Mouse (Mus musculus) adrenal gland, adult (tissue): Measurements from ENCODE around the gene Tmem201.

Experiments
- DNase-seq, 2 experiments: peaks; one replicate each; pipeline ENCODE4 v3.0.0; 2022 to 2023; ENCODE audit warnings: low spot score in 1 of 2; ENCODE audit not compliant: inconsistent age in 2 of 2

Gene Tmem201

DNA sequence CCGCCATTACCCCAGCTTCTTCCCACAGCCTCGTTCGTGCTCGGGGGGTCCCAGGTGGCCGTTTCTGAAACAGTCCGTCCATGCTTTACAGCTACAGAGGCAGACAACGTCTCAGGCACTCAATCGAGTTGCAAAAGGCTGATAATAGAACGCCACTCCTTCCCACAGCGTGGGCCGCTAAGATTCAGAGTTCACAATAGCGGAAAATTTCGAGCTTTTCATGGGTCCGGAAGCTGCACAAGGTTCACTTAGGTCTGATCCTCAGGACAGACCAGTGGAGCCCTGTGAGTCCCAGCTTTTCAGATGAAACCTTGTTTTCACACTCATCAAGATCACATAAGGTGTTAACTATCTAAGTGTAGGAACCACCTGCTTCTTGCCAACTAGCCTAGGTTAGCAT lies 49.0 kb downstream of the Tmem201 start:
- no peak for DNase-seq

DNA sequence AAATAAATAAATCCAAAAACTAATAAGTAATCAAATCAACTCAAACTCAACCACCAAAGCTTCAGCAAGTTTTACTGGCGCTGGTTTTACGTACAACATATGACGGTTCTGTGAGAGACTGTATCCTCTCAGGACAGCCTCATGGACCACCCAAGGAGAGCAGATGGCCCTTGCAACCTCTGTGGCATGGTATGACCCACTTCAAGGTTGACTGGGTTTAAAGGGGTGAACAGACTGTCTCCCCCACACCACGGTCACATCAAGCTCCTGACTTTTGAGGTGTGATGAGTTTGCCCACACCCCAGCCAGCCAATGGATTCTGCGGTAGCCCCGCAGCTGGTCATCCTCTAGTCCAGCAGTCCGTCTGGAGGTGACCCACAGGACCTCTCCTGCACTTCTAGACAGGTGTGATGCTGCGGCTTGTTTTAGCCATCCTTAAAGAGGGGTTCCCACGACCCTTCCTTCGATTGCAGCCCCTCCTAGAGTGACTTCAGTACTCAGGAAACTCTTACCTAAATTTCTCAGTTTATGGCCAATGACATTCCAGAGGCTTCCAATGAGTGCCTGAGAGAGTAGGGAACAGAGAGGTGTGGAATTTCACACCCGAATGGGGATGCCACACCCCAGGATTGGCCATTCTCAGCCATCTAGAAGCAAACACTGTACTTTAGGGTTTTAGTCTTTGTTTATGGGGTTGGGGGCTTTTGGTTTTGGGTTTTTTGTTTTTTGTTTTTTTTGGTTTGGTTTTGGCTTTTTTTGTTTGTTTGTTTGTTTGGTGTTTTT lies 52.8 kb downstream of the Tmem201 start:
- DNase-seq, result no peak

DNA sequence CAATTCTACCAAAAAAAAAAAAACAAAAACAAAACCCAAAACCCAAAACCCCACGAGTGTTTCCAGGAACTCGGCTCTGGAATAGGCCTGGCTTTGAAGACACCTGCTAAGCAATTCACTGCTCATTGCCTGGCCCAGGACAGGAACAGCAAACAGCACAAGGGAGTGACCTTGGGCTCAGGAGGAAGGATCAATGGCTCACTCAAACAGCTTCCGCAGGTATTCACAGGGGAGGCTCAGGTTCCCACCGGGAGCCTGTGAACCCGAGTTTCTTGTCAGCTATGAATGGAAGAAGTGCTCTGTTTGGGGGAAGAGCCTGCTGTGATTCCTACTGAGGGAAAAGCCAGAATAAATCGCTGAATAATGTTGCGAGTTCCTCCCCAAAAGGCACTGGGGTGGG lies 54.0 kb downstream of the Tmem201 start:
- no peak for DNase-seq

DNA sequence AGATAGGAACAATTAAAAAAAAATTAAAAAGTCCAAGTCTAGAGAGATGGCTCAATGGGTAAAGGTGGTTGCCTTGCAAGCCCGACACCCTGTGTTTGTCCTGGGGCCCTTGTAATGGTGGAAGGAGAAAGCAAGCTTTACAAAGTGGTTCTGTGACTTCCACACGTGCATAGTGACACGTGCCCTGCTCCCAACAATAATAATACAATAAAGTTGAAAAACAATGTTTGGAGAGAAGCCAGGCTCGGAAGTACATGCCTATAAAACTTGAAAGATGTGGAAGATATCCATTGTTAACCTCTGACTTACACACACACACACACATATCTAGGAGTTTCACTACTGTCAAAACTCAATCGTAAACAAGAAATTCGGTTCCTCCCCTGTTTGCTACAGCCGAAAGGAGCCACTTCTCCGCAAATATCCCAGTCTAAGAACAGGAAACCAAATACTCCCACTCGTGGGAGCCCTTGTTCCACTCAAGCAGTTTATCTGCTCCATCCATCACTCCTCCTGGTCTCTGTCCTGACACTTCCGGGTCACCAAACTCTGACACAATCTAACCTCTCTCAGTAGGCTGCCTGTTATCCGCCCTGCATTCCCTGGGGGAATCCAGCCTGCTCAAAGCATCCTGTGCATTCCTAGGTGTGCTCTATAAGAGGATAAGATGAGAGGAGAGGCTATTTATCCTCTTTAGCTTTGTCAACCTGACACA lies 58.6 kb downstream of the Tmem201 start:
- no peak for DNase-seq

DNA sequence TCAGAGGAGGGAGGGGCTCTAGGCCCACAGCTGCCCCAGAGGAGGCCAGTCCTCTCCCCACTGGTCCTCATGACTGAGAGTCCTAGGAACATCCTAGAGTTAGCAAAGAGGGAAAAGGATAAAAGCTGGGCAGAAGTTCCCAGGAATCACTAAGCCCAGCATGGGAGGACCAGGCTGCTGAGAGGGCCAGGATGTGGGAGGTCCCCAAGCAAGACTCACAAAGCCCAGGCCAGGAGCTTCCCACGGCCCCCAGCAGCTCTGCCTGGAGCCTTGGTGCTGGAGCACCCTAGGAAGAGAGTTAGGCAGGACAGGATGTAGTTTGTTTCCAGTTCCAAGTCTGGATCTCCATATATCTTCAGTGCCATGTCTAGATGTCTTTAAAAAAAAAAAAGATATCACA lies 59.8 kb downstream of the Tmem201 start:
- DNase-seq, result no peak

DNA sequence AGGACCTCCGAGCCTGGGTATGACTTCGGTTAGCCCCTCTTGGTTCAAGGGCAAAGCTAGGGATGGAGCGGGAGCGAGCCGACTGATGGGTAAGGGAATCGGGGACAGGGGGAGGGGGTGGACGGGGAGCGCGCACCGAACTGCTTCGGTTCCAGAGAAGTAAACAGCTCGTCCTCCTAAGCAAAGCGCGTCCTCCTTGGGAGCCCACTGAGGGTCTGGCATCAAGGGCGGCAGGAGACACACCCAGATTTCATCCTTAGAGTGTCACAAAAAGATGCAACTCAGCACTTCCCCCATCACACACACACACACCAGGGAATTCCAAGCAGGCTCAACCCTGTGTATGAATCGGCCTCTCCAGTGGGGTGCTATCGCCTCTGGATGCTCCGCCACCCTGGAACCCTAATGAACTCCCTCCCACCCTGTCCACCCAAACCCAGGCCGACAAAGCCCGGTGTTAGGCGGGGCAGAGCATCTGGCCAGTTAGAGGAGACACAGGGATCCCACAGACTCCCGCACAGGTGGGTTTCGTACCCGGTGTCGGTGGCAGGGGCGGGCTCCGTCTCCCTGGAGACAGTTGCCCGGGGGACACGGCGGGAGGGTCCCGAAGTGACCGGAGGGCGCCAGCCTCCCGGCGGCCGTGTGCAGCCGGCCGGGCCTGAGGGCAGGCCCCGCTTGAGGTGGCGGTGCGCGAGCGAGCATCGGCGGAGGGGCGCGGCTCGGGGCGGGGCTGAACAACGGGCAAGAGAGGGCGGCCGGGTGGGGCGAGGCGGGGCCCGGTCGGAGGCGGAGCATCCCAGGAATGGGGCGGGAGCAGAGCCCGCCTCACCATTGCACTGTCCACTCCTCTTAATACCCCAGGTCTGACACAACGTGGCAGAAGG lies 62.2 kb downstream of the Tmem201 start:
- peak; percentile 85 to 94 for DNase-seq

DNA sequence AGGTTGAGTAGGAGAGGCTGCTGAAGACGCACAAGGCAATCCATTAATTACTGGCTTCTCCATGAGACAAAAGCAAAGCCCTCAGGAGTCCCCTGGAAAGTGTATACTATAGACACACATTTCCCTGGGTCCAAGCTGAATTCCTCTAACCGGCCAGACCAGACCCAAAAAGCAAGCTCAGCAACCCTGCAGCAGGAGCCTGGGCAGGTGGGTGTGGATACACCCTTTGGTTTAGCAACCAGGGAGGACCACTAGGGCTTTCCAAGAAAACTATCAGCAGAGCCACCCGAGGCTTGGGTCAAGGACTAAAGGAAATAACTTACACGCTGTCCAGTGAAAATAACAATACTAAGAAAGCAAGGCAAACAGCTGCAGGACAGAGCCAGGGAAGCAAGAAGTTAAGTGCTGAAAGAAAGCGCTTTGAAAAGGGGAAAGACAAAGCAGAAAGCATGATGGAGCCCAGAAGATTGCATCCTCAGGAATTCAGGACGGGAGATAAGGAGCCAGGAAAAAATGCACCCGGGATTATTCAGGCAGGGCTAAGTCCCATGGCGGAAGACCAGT lies 62.9 kb downstream of the Tmem201 start:
- DNase-seq, result no peak

DNA sequence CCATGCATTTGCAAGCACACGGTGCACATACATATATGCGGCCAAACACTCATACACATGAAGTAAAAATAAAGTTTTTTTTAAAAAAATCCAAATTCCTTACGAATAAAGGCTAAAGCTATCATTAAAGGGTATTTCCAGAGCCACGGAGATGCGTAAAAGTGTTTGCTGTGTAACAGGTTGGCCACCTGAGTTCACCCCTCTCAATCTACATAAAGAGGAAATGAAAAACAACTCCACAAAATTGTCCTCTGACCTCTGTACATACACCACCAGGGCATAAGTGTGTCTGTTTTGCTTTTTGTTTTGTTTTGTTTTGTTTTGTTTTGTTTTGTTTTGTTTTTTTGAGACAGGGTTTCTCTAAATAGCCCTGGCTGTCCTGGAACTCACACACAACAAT lies 65.1 kb downstream of the Tmem201 start:
- no peak for DNase-seq

DNA sequence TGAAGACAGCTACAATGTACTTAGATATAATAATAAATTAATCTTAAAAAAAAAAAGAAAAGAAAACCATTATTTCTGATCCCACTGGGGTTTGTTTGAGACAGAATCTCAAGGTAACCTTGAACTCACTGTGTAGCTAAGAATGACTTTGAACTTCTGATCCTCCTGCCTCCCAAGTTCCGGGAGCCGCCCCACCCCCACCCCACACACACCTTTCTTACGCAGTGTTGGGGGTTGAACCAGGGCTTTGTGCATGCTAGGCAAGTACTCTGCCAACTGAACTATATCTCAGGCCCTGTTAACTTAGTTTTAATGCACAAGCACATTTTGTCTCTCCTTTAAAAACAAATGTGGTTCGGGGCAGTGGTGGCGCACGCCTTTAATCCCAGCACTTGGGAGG lies 66.7 kb downstream of the Tmem201 start:
- no peak for DNase-seq

DNA sequence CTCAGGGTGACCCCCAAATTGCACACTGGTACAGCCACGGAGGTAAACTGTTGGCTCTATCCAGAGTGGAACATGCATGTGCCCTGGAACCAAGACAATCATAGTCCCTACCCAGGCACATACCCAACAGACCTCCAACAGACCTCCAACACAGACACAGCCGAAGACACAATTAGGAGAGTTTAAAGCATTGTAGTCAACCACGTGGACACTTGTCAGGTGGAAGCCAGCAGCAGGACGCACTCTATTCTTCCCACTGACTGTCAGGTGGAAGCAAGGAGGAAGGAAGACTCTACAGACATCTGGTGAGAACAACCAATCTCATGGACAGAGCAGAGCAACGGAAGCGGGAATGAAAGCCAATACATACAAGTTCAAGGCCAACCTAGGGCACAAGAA lies 72.2 kb downstream of the Tmem201 start:
- DNase-seq, result no peak
